Mouse (Mus musculus): ENCODE data around the gene Gm17067.
"Not testable (repeated sequence)": the region's sequence is repeated elsewhere in the genome, so short reads cannot be mapped to it uniquely, and the experiment has no call there.

Gm17067 gene

GRCm38 (mm10) chr7:42726917-42727316 is at the start of gene Gm17067:
TSS of gene Gm17067 (minus strand) at chr7:42727017.
- not testable (repeated sequence) for DNase-seq

GRCm38 (mm10) chr7:42749836-42750235 is 23.0 kb upstream of the Gm17067 start:
- DNase-seq = no peak

- DNase-seq = no peak
These were observed 11.9 kb upstream of the Gm17067 start for GRCm38 (mm10) chr7:42738536-42739210.

- DNase-seq = peak; percentile 33 to 39
These were observed 33.6 kb downstream of the Gm17067 start for GRCm38 (mm10) chr7:42693251-42693650.

- peak; percentile 84 to 87 for DNase-seq
These were observed 34.3 kb downstream of the Gm17067 start, which contains the start of gene Zfp975 for GRCm38 (mm10) chr7:42692362-42693158. TSS of gene Zfp975 (minus strand) at chr7:42692742.

- not testable (repeated sequence) for DNase-seq
These were observed 46.7 kb downstream of the Gm17067 start for GRCm38 (mm10) chr7:42680081-42680480.

- not testable (repeated sequence) for DNase-seq
These were observed 47.2 kb downstream of the Gm17067 start for GRCm38 (mm10) chr7:42679646-42680045.

- DNase-seq = not testable (repeated sequence)
These were observed 66.7 kb downstream of the Gm17067 start for GRCm38 (mm10) chr7:42660140-42660539.
